In the genomic region with DNA sequence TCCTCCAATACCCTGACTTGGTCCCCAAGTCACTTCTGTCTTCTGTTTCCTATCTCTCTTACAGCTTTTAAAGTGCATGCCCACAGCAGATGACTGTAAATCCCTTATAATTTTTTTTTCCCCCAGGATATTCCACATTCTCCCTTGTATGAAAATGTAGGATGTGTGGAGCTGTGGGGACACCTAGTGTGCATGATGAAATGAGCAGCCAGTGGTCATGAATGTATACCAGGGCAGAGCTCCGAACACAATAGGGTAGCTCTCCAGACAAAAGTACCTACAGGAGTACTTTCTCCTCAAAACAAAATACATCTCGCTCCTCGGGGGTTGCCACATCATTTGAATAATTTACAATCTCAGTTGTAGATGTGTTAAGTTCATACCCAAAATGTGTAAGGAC, we compare ENCODE assay signal across 15 mouse cellular contexts.
DNase-seq lines count a peak whose midpoint lies in the region; ATAC-seq and TF ChIP-seq lines count a peak whose summit lies in the region.
"Had no signal": no experiment of that assay in that cellular context is flagged by ENCODE, and none has a peak within 500 bp of the region (broad histone marks: within the 10 kb centered on the region; RNA-seq: fewer than 3 reads in every experiment).

No protein-coding gene starts in this region.

- H3K4me1 ChIP-seq in lung, embryonic 14.5 days (ENCODE audit: insufficient read depth) = no peaks in the 10 kb centered on the region
- H3K4me1 ChIP-seq in cortical plate, adult 2 months (ENCODE audit: control insufficient read depth, insufficient read depth, low read length) = no peaks in the 10 kb centered on the region
- H3K4me1 ChIP-seq: embryonic facial prominence, embryonic 13.5 days; heart, embryonic 15.5 days had no signal

- 61% methylated on average over 3 of the region's 3 CpGs for WGBS in lung, embryonic 14.5 days

- no peak overlapping the region for H3K9ac ChIP-seq in lung, embryonic 14.5 days
- H3K9ac ChIP-seq: embryonic facial prominence, embryonic 13.5 days; heart, embryonic 15.5 days; liver, postnatal 0 days had no signal

- no peaks in the 10 kb centered on the region for H3K36me3 ChIP-seq in lung, embryonic 14.5 days (ENCODE audit: insufficient read depth)
- H3K36me3 ChIP-seq: embryonic facial prominence, embryonic 13.5 days; heart, embryonic 15.5 days had no signal

- H3K27me3 ChIP-seq in lung, embryonic 14.5 days (ENCODE audit: insufficient read depth, low read length) = no peaks in the 10 kb centered on the region
- H3K27me3 ChIP-seq: embryonic facial prominence, embryonic 13.5 days; heart, embryonic 15.5 days had no signal

- no peak for TF ChIP-seq POLR2A in cortical plate, adult 2 months (IDR thresholded peaks at IDR 0.05; ENCODE audit: extremely low read depth, insufficient read depth, low read length)

- intact Hi-C loops in gastrocnemius, adult 2 months (cut with DNase I) = no loop called here

- DNase-seq in frontal cortex, postnatal 14 days (ENCODE audit: low spot score in 2 of 2) = no peak
- DNase-seq in lung, embryonic 14.5 days = peak; percentile 43
- no peak for DNase-seq in lung, postnatal 4 days
- DNase-seq in retina, embryonic 14.5 days (ENCODE audit: low spot score) = peak; percentile 23
- DNase-seq in gastrocnemius, adult 2 months = no peak
- DNase-seq: adrenal gland, adult 8-10 months; cerebellum, postnatal 14 days; heart, adult 18-20 months; liver, postnatal 0 days; lung, postnatal 36 days had no signal

- ATAC-seq in frontal cortex, adult (ENCODE audit: low TSS enrichment) = peak; percentile 93
- no peak for ATAC-seq in lung, embryonic 14.5 days (ENCODE audit: insufficient read depth)
- ATAC-seq: inflammation-experienced regulatory T-cells, adult 6 months; liver, postnatal 0 days had no signal

- no peak overlapping the region for H3K4me3 ChIP-seq in lung, embryonic 14.5 days (ENCODE audit: low read depth, low read length)
- H3K4me3 ChIP-seq in cortical plate, adult 2 months (ENCODE audit: insufficient read depth, low read length) = no peak overlapping the region
- H3K4me3 ChIP-seq in gastrocnemius, adult 2 months = no peak overlapping the region
- H3K4me3 ChIP-seq: embryonic facial prominence, embryonic 13.5 days; heart, embryonic 15.5 days had no signal

- no peaks in the 10 kb centered on the region for H3K9me3 ChIP-seq in lung, embryonic 14.5 days (ENCODE audit: low read depth, low read length)
- H3K9me3 ChIP-seq: embryonic facial prominence, embryonic 13.5 days; heart, embryonic 15.5 days had no signal

- H3K4me2 ChIP-seq in lung, embryonic 14.5 days = no peak overlapping the region
- H3K4me2 ChIP-seq: embryonic facial prominence, embryonic 13.5 days; heart, embryonic 15.5 days had no signal

- no peak overlapping the region for H3K27ac ChIP-seq in lung, embryonic 14.5 days (ENCODE audit: low read depth)
- H3K27ac ChIP-seq in cortical plate, adult 2 months (ENCODE audit: insufficient read depth, low read length) = no peak overlapping the region
- H3K27ac ChIP-seq in gastrocnemius, adult 2 months = no peak overlapping the region
- H3K27ac ChIP-seq: embryonic facial prominence, embryonic 13.5 days; heart, embryonic 15.5 days had no signal

- peak; percentile 32; the same call in 1 of the 2 replicates for TF ChIP-seq CTCF in lung, embryonic 14.5 days (IDR thresholded peaks at IDR 0.05; ENCODE audit: low read depth)
- peak; percentile 33 for TF ChIP-seq CTCF in cortical plate, adult 2 months (IDR thresholded peaks at IDR 0.05; ENCODE audit: extremely low read depth, insufficient read depth, low read length)
- TF ChIP-seq CTCF in gastrocnemius, adult 2 months (IDR thresholded peaks at IDR 0.05) = no peak

Comparison
In these comparisons a context has a peak if more than half of its experiments do, and no peak if none do; other contexts are left out.
1. DNase-seq: peak in lung, embryonic 14.5 days (single experiment) and retina, embryonic 14.5 days (single experiment); none in frontal cortex, postnatal 14 days (0 of 2), lung, postnatal 4 days (0 of 2) and gastrocnemius, adult 2 months (single experiment).